Mouse (Mus musculus) heart, adult 2 months (tissue): ENCODE measurements around the gene Clasp2.
A peak's percentile ranks its signal among the peaks of the same experiment; 100 is the strongest.
"Not testable (repeated sequence)": the region's sequence is repeated elsewhere in the genome, so short reads cannot be mapped to it uniquely, and the experiment has no call there.

Experiments used
- CTCF ChIP-seq: fragments of 200-600 bp; IDR thresholded peaks from 2 replicates; pipeline ENCODE4 v1.8.1; 2022; ENCODE audit warnings: antibody characterized with exemption, mild to moderate bottlenecking, moderate library complexity
- EP300 ChIP-seq: fragments of 200-500 bp; IDR thresholded peaks from 2 replicates; pipeline ENCODE4 v1.6.1; 2011; ENCODE audit warnings: low read depth, low read length, control low read depth; ENCODE audit not compliant: insufficient read depth
- POLR2A ChIP-seq: fragments of 200-500 bp; IDR thresholded peaks from 2 replicates; pipeline ENCODE4 v1.6.1; 2011; ENCODE audit warnings: mild to moderate bottlenecking, low read depth, low read length, control low read depth; ENCODE audit not compliant: insufficient read depth

DNA sequence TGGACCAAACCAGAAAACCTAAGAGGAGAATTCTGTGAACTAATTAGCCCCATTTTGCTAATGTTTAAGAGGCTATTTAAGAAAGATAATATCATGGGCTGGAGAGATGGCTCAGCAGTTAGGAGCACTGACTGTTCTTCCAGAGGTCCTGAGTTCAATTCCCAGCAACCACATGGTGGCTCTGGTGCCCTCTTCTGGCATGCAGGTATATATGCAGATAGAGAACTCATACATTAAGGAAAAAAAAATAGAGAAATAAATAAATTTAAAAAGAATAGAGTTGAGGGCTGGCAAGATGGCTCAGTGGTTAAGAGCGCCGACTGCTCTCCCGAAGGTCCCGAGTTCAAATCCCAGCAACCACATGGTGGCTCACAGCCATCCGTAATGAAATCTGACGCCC is 163.0 kb downstream of the Clasp2 start:
- peak; percentile 51 for TF ChIP-seq CTCF
- not testable (repeated sequence) for TF ChIP-seq POLR2A, EP300
